Mouse (Mus musculus) ovary, postnatal 10 days (tissue): ENCODE data around the gene Ddx39b.

Experiments used
- DNase-seq: peaks from one replicate; pipeline ENCODE4 v3.0.0; 2022; ENCODE audit warnings: low spot score

The Ddx39b gene

DNA sequence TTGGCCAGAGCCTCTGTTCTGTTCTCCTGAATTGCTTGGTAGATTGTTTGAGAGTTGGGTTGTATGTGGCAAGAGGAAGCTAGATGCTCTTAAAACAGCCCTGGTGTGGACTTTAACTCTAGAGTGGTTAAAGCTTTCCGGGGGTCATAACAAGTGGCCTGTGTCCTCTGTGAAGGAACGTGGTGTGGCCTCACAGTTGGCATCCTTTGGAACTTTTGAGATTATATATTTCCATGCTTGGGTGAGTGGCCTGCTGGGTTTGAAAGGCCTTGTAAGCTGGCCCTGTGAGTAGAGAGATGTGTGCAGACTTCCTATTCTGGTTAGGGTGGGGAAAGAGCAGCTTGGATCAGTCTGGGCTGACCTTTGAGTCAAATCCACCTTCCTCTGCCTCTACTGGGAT is 3.5 kb downstream of the Ddx39b start:
- DNase-seq: no peak

GRCm38 (mm10) chr17:35245731-35246623 is 4.4 kb downstream of the Ddx39b start:
- DNase-seq: no peak

DNA sequence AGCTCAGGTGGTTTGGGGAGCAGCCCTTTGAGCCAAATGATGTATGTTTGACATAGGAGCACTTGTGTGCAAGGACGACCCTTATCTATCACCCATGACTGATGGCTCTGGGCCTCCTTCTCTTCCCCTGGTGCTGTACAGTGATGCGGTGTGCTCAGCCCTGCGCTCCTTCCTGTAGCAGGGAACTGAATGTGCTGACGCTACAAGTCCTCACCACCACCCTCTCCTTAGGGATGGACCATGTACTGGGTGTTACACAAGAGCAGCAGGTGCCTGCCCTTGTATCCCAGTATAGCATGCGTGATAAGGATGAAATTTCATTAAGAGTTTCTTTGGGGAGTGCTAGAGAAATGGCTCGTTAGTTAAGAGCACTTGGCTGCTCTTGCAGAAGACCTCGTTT is 5.6 kb downstream of the Ddx39b start:
- no peak for DNase-seq

- DNase-seq: no peak
These were observed 7.4 kb downstream of the Ddx39b start for GRCm38 (mm10) chr17:35248986-35249385.

GRCm38 (mm10) chr17:35249451-35250197 is 8.1 kb downstream of the Ddx39b start:
- DNase-seq: no peak

GRCm38 (mm10) chr17:35250348-35251120 is 9.0 kb downstream of the Ddx39b start:
- DNase-seq: no peak

DNA sequence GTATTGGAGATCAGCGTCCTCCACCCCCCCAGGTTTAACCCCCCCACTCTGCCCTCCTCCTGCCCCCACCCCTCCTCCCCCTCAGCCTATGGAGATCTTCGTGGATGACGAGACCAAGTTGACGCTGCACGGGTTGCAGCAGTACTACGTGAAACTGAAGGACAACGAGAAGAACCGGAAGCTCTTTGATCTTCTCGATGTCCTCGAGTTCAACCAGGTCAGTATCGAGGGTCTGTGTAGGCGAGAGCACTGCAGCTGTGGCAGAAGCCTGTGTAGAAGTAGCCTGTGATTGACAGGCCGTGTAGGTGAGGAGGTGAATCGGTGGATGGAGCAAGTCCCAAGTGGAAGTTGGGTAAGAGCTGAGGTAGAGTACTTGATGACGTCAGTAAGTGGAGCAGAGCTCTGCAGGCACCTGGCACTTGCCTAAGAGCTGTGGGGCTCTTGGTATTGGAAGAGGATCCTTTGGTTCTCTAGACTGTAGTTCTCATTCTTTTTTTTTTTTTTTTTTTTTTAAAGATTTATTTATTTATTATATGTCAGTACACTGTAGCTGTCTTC is 9.7 kb downstream of the Ddx39b start:
- no peak for DNase-seq

DNA sequence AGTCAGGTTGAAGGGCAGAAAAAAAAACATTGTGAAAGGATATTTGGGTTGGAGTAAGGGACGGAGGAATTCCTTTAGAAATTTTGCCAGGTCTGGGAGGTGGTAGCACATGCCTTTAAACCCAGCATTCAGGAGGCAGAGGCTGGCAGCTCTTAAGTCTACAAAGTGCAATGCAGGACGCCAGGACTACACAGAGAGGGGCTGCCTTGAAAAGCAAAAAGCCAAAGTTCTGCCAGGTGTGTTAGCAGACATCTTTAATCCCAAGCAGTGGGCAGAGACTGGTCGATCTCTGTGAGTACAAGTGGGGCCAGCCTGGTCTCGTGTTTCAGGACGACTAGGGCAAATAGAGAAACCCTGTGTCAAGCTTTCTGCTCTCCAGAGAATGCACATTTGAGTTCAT is 10.4 kb downstream of the Ddx39b start:
- DNase-seq: no peak

GRCm38 (mm10) chr17:35252619-35253292 is 11.2 kb downstream of the Ddx39b start:
- DNase-seq: no peak

GRCm38 (mm10) chr17:35253293-35254093 is 11.9 kb downstream of the Ddx39b start:
- DNase-seq: no peak

DNA sequence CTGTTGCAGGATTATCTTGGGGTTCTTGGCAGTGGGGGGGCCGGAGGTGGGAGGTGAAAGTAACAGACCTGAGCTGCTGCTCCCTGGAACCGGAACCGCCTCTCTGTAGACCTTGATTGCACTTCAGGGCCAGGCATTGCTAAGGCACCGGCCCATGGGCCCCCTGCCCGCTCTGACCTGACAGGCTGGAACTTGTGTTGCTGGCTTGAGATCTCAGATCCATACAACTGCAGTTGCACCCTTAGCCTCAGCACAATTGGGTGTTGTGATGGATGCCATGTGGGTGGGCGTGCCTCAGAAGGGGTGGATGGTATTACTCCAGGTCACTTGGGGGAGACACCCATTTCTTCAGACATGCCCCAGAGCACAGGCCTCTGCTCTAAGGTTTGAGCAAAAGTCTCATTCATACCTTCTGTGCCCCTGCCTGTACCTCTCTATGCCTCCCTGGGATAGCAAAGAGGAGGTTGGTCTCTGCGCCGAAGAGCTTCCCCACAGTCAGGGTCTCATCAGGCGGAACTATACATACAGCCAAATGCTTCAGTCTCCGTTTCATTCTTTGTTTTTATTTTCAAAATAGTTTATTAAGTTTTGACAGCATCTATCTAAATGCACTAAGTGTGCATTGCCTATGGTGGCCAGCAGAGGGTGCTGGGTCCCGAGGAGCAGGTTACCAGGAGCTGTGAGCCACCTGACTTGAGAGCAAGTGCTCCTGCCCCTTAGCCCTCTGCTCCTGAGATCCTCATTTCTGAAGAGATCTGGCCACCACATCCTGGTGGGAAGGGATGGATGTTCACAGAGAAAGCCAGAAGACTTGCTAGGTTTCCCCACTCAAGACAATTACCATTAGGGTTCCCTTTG is 12.9 kb downstream of the Ddx39b start:
- no peak for DNase-seq

DNA sequence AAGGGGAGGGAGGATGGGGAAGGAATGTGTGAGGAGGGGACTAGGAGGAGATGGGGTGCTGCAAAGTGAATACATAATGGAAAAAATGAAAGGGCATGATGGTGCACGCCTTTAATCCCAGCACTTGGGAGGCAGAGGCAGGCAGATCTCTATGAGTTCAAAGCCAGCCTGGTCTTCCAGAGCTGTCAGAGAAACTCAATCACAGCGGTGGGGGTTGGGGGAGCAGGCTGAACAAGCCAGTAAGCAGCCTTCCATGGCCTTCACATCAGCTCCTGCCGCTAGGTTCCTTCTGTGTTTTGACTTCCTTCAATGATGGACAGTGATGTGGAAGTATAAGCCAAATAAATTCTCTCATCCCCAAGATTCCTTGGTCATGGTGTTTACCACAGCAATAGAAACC is 13.8 kb downstream of the Ddx39b start:
- DNase-seq: no peak

DNA sequence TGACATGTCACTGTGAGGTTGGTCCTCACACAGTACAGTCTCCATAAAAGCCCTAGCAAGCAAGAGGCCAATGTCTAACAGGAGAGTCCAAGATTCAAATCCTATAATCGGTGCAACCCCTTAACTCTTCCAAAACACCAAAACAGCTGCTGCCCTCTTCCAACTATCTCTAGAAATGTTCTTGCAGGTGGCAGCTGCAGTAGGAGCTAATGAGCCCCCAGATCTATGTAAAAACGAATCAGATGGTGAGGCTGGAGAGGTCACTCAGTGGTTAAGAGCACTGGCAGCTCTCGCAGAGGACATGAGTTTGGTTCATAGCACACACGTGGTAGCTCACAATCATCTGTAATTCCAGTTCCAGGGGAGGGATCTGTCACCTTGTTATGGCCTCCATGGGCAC is 14.2 kb downstream of the Ddx39b start:
- no peak for DNase-seq

DNA sequence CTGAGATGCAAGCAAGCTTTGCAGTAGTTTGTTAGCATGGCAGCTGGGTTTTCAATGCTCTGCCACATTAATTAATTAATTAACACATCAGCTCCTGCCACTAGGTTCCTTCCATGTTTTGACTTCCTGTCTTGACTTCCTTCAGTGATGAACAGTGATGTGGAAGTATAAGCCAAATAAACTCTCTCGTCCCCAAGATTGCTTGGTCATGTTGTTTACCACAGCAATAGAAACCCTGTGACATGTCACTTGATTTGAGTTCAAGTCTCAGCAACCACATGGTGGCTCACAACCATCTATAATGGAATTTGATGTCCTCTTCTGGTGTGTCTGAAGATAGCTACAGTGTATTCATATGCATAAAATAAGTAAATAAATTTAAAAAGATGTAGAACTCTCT is 15.8 kb downstream of the Ddx39b start:
- no peak for DNase-seq

DNA sequence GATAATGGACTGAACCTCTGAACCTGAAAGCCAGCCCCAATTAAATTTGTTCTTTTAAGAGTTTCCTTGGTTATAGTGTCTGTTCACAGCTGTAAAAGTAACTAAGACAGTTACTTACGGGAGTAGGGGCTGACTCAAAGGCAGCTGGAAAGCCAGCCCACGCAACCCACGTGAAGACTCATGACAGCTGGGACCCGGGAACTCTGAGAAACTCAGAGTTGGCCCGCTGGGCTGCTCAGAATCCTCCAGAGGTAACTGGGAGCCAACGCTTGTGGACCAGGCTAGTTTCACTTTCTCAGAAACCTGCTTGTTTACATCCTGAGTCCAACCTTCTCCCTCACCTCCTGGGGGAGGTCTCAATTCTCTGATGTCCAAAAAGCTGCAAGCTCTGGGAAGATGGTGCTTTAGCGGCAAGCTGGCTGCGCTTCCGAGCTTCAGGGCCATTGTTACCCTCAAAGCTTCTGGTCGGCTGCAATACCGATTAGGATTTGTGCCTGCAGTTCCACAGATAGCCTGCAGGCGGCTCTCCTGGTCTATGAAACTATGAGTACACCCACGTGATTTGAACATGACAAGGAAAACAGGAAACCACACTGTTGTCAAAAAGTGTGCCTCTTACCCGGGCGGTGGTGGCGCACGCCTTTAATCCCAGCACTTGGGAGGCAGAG is 16.4 kb downstream of the Ddx39b start:
- DNase-seq: peak; percentile 67

- DNase-seq: no peak
These were observed 17.2 kb downstream of the Ddx39b start for GRCm38 (mm10) chr17:35258492-35259478.

DNA sequence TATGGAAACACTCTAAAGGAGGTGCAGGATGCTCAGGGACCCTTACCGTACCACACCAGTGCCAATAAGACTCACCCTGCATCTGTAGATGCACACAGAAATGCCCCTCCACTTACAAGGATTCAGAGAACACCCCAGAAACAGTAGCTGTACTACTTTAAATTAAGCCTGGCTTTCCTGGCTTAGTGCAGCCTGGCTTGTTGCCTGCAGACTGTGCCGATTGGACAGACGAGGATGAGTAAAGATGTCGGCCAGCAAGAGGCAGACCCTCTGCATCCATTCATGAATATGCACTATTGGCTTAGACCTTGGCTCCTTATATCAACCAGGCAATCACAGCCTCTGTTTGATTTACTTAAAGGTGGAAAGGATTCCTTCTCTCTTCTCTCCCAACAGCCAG is 18.1 kb downstream of the Ddx39b start:
- no peak for DNase-seq

- no peak for DNase-seq
These were observed 20.1 kb downstream of the Ddx39b start for GRCm38 (mm10) chr17:35261651-35262050.
